Mouse (Mus musculus) thymus, postnatal 36 days (tissue): ENCODE measurements around the gene Stx16.

Source experiments
- DNase-seq, 2 experiments: peaks; one replicate each; pipeline ENCODE4 v3.0.0; 2022; ENCODE audit warnings: mixed read lengths in 2 of 2

Gene Stx16

DNA sequence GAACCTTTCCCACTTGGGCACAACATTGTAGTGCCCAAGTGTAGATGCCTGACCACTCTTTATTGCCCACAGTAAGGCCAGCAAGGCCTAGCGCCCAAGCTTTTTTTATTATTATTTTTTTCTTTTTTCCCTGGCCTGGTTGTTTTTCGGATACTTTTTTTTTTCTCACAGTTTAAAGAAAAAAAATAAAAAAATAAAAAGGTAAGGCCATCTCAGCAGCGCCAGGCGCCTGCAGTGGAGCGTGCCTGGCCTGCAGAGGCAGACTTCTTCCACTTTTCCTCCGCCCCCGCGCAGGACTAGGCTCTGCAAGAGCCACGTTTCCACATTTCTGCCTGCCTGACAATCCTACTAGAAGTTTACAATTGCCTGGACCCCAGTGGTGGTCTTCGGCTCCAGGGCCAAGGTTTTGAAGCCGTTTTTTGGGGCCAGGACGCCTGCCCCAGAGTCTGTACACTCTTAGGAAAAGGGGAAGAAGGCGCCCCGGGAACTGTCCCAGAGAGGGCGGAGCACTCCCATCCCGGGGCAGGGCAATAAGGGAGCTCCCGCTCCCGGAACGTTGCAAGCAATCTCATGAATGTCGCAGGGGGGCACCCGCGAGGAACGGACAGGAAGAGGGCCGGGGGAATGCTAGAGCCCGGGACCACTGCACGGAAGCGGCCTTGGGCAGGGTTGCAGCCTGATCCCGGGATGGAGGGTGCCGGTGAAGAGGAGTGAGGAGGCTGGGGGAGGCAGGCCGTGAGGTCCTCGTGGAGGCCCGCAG is at the start of gene Stx16:
Stx16 (plus strand) TSS at position 636 of the 760 bp plus-strand sequence.
- DNase-seq, result peak; percentile 87 to 90

GRCm38 (mm10) chr2:174026406-174026805 is 49.7 kb upstream of the Stx16 start:
- DNase-seq, result no peak

GRCm38 (mm10) chr2:174033257-174033800 is 42.8 kb upstream of the Stx16 start:
- no peak for DNase-seq

DNA sequence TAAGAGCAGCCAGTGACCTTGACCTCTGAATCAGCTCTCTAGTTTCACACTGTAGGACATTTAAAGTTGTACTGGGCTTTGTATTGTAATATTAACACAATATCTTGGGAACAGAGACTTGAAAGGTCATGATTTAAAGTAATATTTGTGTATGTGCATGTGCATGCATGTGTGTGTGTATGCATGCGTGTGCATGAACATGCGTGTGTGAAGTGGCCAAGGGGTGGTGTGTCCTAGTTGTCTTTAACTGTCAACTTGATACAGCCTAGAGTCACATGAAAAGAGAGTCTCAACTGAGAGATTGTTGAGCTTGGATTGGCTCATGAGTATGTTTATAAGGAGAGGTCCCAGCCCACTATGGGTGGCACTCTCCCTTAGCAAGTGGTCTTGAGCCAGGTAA is 28.5 kb upstream of the Stx16 start:
- no peak for DNase-seq

GRCm38 (mm10) chr2:174049481-174050338 is 26.4 kb upstream of the Stx16 start:
- DNase-seq, result no peak

GRCm38 (mm10) chr2:174050339-174050685 is 25.8 kb upstream of the Stx16 start:
- no peak for DNase-seq

GRCm38 (mm10) chr2:174051081-174051481 is 25.0 kb upstream of the Stx16 start:
- DNase-seq, result no peak

GRCm38 (mm10) chr2:174054496-174054895 is 21.6 kb upstream of the Stx16 start:
- DNase-seq, result no peak

GRCm38 (mm10) chr2:174057730-174058129 is 18.4 kb upstream of the Stx16 start:
- no peak for DNase-seq

- no peak for DNase-seq
Observed at GRCm38 (mm10) chr2:174058316-174058939, 17.7 kb upstream of the Stx16 start.

DNA sequence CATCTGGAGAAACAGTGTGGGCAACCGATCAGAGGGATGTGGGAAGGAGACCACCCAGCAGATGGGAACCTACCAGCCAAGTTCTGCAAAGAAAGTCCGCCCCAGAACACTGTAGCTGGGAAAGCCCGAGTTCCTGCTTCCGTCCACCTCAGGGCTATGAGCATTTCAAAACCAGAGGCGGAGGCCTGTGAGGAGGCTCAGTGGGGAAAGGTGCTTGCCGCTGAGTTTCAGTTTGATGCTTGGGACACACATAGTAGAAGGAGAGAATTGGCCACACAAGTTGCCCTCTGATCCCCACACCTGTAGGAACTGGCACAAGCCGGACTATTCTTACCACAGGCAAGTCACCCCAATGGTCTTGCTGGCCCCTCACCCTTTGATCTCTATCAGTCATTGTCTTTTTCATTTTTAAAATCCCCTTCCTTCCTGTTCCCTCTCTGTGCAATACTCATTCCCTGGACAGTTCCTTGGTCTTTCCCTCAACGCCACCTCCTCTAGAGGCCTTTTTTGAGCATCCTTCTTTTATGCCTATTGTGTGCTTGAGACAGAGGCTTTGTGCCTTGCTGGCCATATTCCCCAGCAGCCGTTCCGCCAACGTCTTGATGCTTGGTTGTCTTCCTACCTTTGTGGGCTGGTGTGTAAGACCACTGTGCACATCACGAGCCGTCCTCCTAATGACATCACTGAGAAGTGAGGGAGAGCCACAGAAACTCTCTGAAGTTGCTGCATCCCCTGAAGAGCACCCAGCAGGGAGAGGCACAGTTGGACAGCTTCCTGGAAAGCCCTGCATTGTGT is 16.3 kb upstream of the Stx16 start:
- DNase-seq, result no peak

- DNase-seq, result no peak
Observed at GRCm38 (mm10) chr2:174061219-174061618, 14.9 kb upstream of the Stx16 start.

DNA sequence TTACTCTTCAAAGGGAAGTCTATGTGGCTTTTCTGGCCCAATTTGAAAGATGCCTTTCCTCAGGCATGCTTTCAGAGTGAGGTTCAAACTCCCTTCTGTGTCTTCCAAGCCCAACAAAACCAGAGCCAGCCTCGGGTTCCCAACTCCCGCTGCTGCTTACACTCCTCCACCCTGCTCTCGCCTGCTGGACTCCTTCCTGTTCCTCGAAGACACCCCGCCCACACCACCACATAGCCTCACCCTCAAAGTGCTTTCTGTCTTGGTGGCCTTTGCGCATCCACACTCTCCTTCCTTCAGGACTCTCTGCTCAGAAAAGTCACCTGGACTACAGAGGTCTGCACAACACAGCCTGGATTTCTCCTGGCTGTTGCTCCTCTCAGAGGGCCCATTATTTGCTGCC is 13.0 kb upstream of the Stx16 start:
- no peak for DNase-seq

GRCm38 (mm10) chr2:174063527-174064211 is 12.4 kb upstream of the Stx16 start:
- DNase-seq, result no peak

- DNase-seq, result no peak
Observed at GRCm38 (mm10) chr2:174067793-174068419, 8.2 kb upstream of the Stx16 start.

GRCm38 (mm10) chr2:174069532-174070049 is 6.5 kb upstream of the Stx16 start:
- DNase-seq, result no peak

DNA sequence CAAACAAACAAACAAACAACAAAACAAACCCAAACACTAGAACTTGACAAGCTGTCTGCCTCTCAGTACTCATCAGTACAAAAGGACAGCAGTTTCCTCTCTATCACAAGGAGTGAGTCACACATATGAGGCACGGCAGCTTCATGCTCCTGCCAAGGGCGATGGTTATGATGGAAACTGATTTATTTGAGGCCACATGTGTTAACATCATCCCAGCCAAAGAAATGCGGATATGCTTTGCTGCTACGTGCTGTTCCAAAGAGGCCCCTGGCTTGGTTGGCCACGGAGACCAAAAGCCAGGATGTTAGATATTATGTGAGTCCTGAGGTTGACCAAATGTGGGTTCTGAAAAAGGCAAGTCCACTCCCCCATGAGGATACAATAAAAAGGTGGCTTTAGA is 4.7 kb upstream of the Stx16 start:
- DNase-seq, result no peak

DNA sequence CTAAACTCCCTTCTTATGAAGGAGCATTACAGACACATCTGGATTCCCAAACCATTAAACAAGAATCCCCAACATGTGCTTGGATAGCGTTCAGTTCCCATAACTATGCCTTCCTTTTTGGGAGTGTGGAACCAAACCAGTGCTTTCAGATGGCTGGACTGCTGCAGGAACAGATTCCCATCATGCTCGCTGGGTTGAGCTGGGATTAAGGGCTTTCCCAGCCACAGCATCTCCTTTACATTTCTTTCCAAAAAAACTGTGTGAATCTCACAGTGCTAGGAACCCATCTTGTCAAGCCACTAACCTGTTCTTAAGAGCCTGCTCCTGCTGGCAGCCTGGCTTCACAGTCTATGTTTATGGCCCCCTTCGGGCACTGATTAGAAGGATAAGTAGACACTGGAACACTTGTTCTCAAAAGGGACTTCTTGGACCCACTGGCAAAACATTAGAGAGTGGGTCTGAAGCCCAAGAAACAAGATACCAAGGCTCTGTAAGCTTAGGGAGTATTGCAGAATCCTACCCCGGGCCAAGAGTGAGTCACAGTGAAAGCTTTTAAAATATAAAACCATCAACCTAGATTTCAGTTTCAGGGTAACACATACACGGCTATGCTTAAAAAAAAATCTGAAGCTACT is 2.8 kb upstream of the Stx16 start:
- no peak for DNase-seq

DNA sequence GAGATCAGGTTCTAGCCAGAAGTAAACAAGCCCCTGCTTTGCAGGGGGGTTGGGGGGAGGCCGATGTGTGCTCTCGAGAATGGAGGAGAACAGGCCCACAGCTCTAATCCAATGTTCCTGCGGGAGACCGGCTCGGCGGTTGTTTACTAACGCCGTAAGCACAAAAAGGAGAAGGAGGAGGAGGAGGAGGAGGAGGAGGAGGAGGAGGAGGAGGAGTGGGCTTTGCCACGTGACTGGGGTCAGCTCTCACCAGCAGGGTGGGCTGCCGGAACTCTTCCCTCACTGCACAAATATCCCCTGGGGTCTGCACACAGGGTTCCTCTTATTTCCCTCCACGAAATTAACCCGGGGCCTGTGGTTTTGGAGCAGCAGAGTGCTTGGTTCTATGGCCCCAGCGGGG is 1.5 kb upstream of the Stx16 start:
- peak; percentile 12 to 29 for DNase-seq

DNA sequence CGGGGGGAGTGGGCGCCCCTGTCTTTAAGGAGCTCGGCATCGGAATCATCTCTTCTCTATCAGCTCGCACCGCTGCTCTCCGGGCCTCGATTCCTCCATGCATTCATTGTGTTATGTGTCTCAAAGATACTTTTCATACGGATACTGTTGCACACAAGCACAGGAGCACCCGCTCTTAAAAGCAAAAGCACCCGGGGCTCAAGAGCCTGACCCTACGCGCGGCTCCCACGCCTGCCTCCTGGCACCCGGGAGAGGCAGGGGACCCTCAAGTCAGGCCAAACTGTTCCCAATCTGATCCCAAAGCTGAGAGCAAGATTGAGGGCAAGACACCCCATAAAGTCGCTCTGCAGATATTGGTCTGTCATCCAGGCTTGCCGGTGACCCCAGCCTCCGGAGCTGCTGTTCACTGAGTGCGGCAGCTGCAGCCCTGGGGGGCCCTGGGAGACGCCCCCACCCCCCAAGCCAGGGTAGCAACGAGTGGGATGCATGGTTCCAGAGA is 987 bp upstream of the Stx16 start:
- peak; percentile 11 to 35 for DNase-seq
